Mouse (Mus musculus): ENCODE measurements around the gene Ifitm6. TPM values are rescaled to one million over a fixed set of nuclear protein-coding genes. Genes with fewer than 3 reads are reported as not detected.
"Not testable (repeated sequence)": the region's sequence is repeated elsewhere in the genome, so short reads cannot be mapped to it uniquely, and the experiment has no call there.

The Ifitm6 gene
- polyA plus RNA-seq, 1 experiment from 2014 or later = 1.4 TPM

- Histone ChIP-seq H3K4me2 (no peak overlapping the region), H3K4me3 (no peak overlapping the region), H3K9ac (no peak overlapping the region), H3K27ac (no peak overlapping the region), H3K27me3 (replicated peaks) (no peaks in the 10 kb centered on the region), H3K9me3 (replicated peaks) (no peaks in the 10 kb centered on the region), H3K4me1 (0 out of 2 replicates have a peak, but pooled peaks cover 3% of the 10 kb centered on the region), H3K36me3 (no peaks in the 10 kb centered on the region)
- 72% methylated on average over 15 of the region's 15 CpGs for WGBS (ENCODE audit: insufficient replicate concordance)
- no peak for ATAC-seq
These were observed 16.6 kb downstream of the Ifitm6 start for GRCm38 (mm10) chr7:141000881-141001708.

- Histone ChIP-seq H3K4me2 (no peak overlapping the region), H3K9me3 (replicated peaks) (no peaks in the 10 kb centered on the region), H3K36me3 (no peaks in the 10 kb centered on the region), H3K9ac (no peak overlapping the region), H3K27me3 (replicated peaks) (no peaks in the 10 kb centered on the region), H3K4me3 (no peak overlapping the region), H3K27ac (no peak overlapping the region), H3K4me1 (0 out of 2 replicates have a peak, but pooled peaks cover 3% of the 10 kb centered on the region)
- WGBS (ENCODE audit: insufficient replicate concordance) = 50% methylated on average over 11 of the region's 11 CpGs
- no peak for ATAC-seq
These were observed 18.6 kb downstream of the Ifitm6 start for GRCm38 (mm10) chr7:140998853-140999700.

- Histone ChIP-seq H3K4me1 (no peaks in the 10 kb centered on the region), H3K27me3 (replicated peaks) (no peaks in the 10 kb centered on the region), H3K4me3 (no peak overlapping the region), H3K9ac (no peak overlapping the region), H3K9me3 (replicated peaks) (no peaks in the 10 kb centered on the region), H3K36me3 (no peaks in the 10 kb centered on the region), H3K27ac (no peak overlapping the region), H3K4me2 (no peak overlapping the region)
- ATAC-seq = no peak
- 22% methylated on average over 1 of the region's 1 CpGs for WGBS (ENCODE audit: insufficient replicate concordance)
These were observed 19.9 kb downstream of the Ifitm6 start for GRCm38 (mm10) chr7:140997817-140998216.

- H3K4me1 ChIP-seq = peaks cover 15% of the 10 kb centered on the region; the same call in 1 of the 2 replicates
- H3K9me3 ChIP-seq (replicated peaks) = no peaks in the 10 kb centered on the region
- peaks cover 5% of the 10 kb centered on the region; the same call in 1 of the 2 replicates for H3K27me3 ChIP-seq (replicated peaks)
- H3K4me2 ChIP-seq = no peak overlapping the region
- no peak overlapping the region for H3K27ac ChIP-seq
- H3K4me3 ChIP-seq = no peak overlapping the region
- WGBS (ENCODE audit: insufficient replicate concordance) = 33% methylated on average over 14 of the region's 14 CpGs
- H3K9ac ChIP-seq = no peak overlapping the region
- no peaks in the 10 kb centered on the region for H3K36me3 ChIP-seq
- no peak for ATAC-seq
These were observed 26.5 kb downstream of the Ifitm6 start for GRCm38 (mm10) chr7:140991117-140991689.

- Histone ChIP-seq H3K27ac (no peak overlapping the region), H3K27me3 (replicated peaks) (peaks cover 5% of the 10 kb centered on the region; the same call in 1 of the 2 replicates), H3K9ac (no peak overlapping the region), H3K36me3 (no peaks in the 10 kb centered on the region), H3K9me3 (replicated peaks) (no peaks in the 10 kb centered on the region), H3K4me3 (no peak overlapping the region), H3K4me2 (no peak overlapping the region), H3K4me1 (peaks cover 15% of the 10 kb centered on the region; the same call in 1 of the 2 replicates)
- ATAC-seq = no peak
- WGBS (ENCODE audit: insufficient replicate concordance) = 30% methylated on average over 5 of the region's 5 CpGs
These were observed 27.1 kb downstream of the Ifitm6 start for GRCm38 (mm10) chr7:140990622-140991021.

- no peak overlapping the region for H3K27ac ChIP-seq
- ATAC-seq = no peak
- no peak overlapping the region for H3K4me3 ChIP-seq
- peaks cover 5% of the 10 kb centered on the region; the same call in 1 of the 2 replicates for H3K27me3 ChIP-seq (replicated peaks)
- WGBS (ENCODE audit: insufficient replicate concordance) = 35% methylated on average over 6 of the region's 6 CpGs
- no peaks in the 10 kb centered on the region for H3K9me3 ChIP-seq (replicated peaks)
- H3K36me3 ChIP-seq = no peaks in the 10 kb centered on the region
- H3K9ac ChIP-seq = no peak overlapping the region
- no peak overlapping the region for H3K4me2 ChIP-seq
- peaks cover 15% of the 10 kb centered on the region; the same call in 1 of the 2 replicates for H3K4me1 ChIP-seq
These were observed 27.5 kb downstream of the Ifitm6 start for GRCm38 (mm10) chr7:140990185-140990584.

GRCm38 (mm10) chr7:140989022-140989421, 28.7 kb downstream of the Ifitm6 start:
- Histone ChIP-seq H3K27me3 (replicated peaks) (peaks cover 5% of the 10 kb centered on the region; the same call in 1 of the 2 replicates), H3K9ac (no peak overlapping the region), H3K9me3 (replicated peaks) (no peaks in the 10 kb centered on the region), H3K4me1 (peaks cover 15% of the 10 kb centered on the region; the same call in 1 of the 2 replicates), H3K27ac (no peak overlapping the region), H3K4me2 (no peak overlapping the region), H3K4me3 (no peak overlapping the region), H3K36me3 (no peaks in the 10 kb centered on the region)
- ATAC-seq = 0 out of 2 replicates have a peak, but pooled peaks have one; percentile 27
- 56% methylated on average over 4 of the region's 4 CpGs for WGBS (ENCODE audit: insufficient replicate concordance)

GRCm38 (mm10) chr7:140987182-140988138, 30.3 kb downstream of the Ifitm6 start:
- H3K4me3 ChIP-seq = no peak overlapping the region
- no peaks in the 10 kb centered on the region for H3K36me3 ChIP-seq
- no peak overlapping the region for H3K27ac ChIP-seq
- H3K4me1 ChIP-seq = peaks cover 15% of the 10 kb centered on the region; the same call in 1 of the 2 replicates
- ATAC-seq = no peak
- H3K27me3 ChIP-seq (replicated peaks) = peaks cover 5% of the 10 kb centered on the region; the same call in 1 of the 2 replicates
- 59% methylated on average over 17 of the region's 17 CpGs for WGBS (ENCODE audit: insufficient replicate concordance)
- H3K4me2 ChIP-seq = no peak overlapping the region
- no peak overlapping the region for H3K9ac ChIP-seq
- H3K9me3 ChIP-seq (replicated peaks) = no peaks in the 10 kb centered on the region

GRCm38 (mm10) chr7:140982971-140983370, 34.8 kb downstream of the Ifitm6 start:
- no peak overlapping the region for H3K4me2 ChIP-seq
- H3K9ac ChIP-seq = no peak overlapping the region
- H3K27me3 ChIP-seq (replicated peaks) = no peaks in the 10 kb centered on the region
- H3K9me3 ChIP-seq (replicated peaks) = no peaks in the 10 kb centered on the region
- no peak for ATAC-seq
- no peak overlapping the region for H3K27ac ChIP-seq
- no peak overlapping the region for H3K4me3 ChIP-seq
- H3K36me3 ChIP-seq = no peaks in the 10 kb centered on the region
- H3K4me1 ChIP-seq = peaks cover 8% of the 10 kb centered on the region; the same call in 1 of the 2 replicates
- WGBS (ENCODE audit: insufficient replicate concordance) = 58% methylated on average over 7 of the region's 7 CpGs

- no peak for ATAC-seq
- no peak overlapping the region for H3K4me2 ChIP-seq
These were observed 36.0 kb downstream of the Ifitm6 start for GRCm38 (mm10) chr7:140981704-140982103.

GRCm38 (mm10) chr7:140976720-140977119, 41.0 kb downstream of the Ifitm6 start:
- H3K36me3 ChIP-seq; H3K4me2 ChIP-seq; H3K27ac ChIP-seq; H3K4me3 ChIP-seq; ATAC-seq; H3K9me3 ChIP-seq (replicated peaks); H3K9ac ChIP-seq: not testable (repeated sequence)
- 58% methylated on average over 9 of the region's 9 CpGs for WGBS (ENCODE audit: insufficient replicate concordance)
- Histone ChIP-seq H3K4me1 (peaks cover 14% of the 10 kb centered on the region), H3K27me3 (replicated peaks) (0 out of 2 replicates have a peak, but pooled peaks cover 10% of the 10 kb centered on the region)

More at GRCm38 (mm10) chr7:140981704-140982103, 36.0 kb downstream of the Ifitm6 start:
- Histone ChIP-seq H3K27ac (no peak overlapping the region), H3K9me3 (replicated peaks) (no peaks in the 10 kb centered on the region), H3K36me3 (no peaks in the 10 kb centered on the region), H3K9ac (no peak overlapping the region), H3K4me3 (no peak overlapping the region), H3K27me3 (replicated peaks) (no peaks in the 10 kb centered on the region), H3K4me1 (peaks cover 8% of the 10 kb centered on the region; the same call in 1 of the 2 replicates)
- 27% methylated on average over 8 of the region's 8 CpGs for WGBS (ENCODE audit: insufficient replicate concordance)

Measured in liver, embryonic 12.5 days (tissue).